Mouse (Mus musculus): Measurements from ENCODE around the gene Spopl.

GRCm38 (mm10) chr2:23505141-23505540 lies 66.8 kb downstream of the Spopl start:
- TF ChIP-seq CTCF (IDR thresholded peaks at IDR 0.05; ENCODE audit: low read depth, low read length) (no peak), POLR2A (IDR thresholded peaks at IDR 0.05; ENCODE audit: borderline replicate concordance, low read depth, low read length) (no peak)

All from bone marrow macrophage, adult 2 months (primary cell).